In the genomic region with DNA sequence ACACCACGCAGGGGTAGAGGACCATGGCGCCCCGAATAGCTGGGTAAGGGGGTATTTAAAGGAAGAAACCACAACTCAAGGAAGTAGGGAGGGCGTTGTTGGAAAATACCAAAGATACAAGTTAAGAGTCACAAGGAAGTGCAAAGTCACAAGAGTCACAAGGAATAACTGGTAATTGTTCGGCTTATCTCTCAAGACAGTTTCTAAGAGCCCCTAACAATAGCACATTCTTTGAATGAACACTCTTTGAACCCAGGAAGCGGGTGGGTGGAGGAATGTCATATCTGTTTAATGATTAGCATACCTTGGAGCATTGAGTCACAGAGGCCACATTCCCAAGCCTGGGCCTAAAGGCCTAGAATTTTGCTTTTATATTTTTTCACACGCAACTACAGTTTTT, we compare ENCODE assay signal across 23 mouse cellular contexts. TPM values are rescaled to one million over a fixed set of nuclear protein-coding genes. Genes with fewer than 3 reads are reported as not detected.
DNase-seq lines count a peak whose midpoint lies in the region; ATAC-seq and TF ChIP-seq lines count a peak whose summit lies in the region.
"Not testable (repeated sequence)": the region's sequence is repeated elsewhere in the genome, so short reads cannot be mapped to it uniquely, and the experiment has no call there.
"Had no signal": no experiment of that assay in that cellular context is flagged by ENCODE, and none has a peak within 500 bp of the region (broad histone marks: within the 10 kb centered on the region; RNA-seq: fewer than 3 reads in every experiment).

No protein-coding gene starts in this region.

- peaks cover 0 to 15% of the 10 kb centered on the region in 2 experiments; a peak in 2 of 4 replicates for H3K36me3 ChIP-seq in MEL (ENCODE audit: control insufficient read depth in 1 of 2, insufficient read depth in 2 of 2, low read length in 2 of 2)
- not testable (repeated sequence) for H3K36me3 ChIP-seq in intestine, embryonic 16.5 days (ENCODE audit: control insufficient read depth, insufficient read depth, low read length); intestine, postnatal 0 days (ENCODE audit: control insufficient read depth, insufficient read depth); small intestine, adult 2 months (ENCODE audit: control insufficient read depth, insufficient read depth, low read length)

- not testable (repeated sequence) for H3K4me2 ChIP-seq in intestine, embryonic 16.5 days (ENCODE audit: low read depth, low read length); intestine, postnatal 0 days (replicated peaks; ENCODE audit: low read depth)

- TF ChIP-seq RAD21 in MEL (IDR thresholded peaks at IDR 0.05; ENCODE audit: low read depth, low read length), result not testable (repeated sequence)

- peak overlapping the region; percentile 16 to 43; a peak in 3 of 4 replicates for H3K4me3 ChIP-seq in MEL (ENCODE audit: control insufficient read depth in 1 of 2, insufficient read depth in 1 of 2, low read depth in 2 of 2, low read length in 2 of 2)
- H3K4me3 ChIP-seq in intestine, embryonic 16.5 days (ENCODE audit: low read length); intestine, postnatal 0 days (ENCODE audit: low read depth, low read length); small intestine, adult 2 months (ENCODE audit: low read depth, low read length): not testable (repeated sequence)

- H3K9ac ChIP-seq in MEL (ENCODE audit: control insufficient read depth, low read depth, low read length, poor library complexity, severe bottlenecking), result peak overlapping the region; percentile 69
- H3K9ac ChIP-seq in intestine, embryonic 16.5 days (ENCODE audit: low read depth, low read length); intestine, postnatal 0 days (ENCODE audit: low read depth, low read length): not testable (repeated sequence)

- H3K4me1 ChIP-seq in MEL (ENCODE audit: control insufficient read depth in 1 of 2, insufficient read depth in 2 of 2, low read length in 2 of 2), result peaks cover 2 to 17% of the 10 kb centered on the region in 2 experiments; a peak in 3 of 4 replicates
- H3K4me1 ChIP-seq in intestine, embryonic 16.5 days (ENCODE audit: control insufficient read depth, insufficient read depth, low read length); intestine, postnatal 0 days (replicated peaks; ENCODE audit: control insufficient read depth, insufficient read depth, low read length); small intestine, adult 2 months (ENCODE audit: control insufficient read depth, insufficient read depth, insufficient read length, low read length): not testable (repeated sequence)

- TF ChIP-seq EP300 in MEL (IDR thresholded peaks at IDR 0.05; ENCODE audit: low read depth in 1 of 2, low read length in 2 of 2), result peak; percentile 52 to 73; a peak in 3 of 4 replicates

- TF ChIP-seq POLR2A in MEL (IDR thresholded peaks at IDR 0.05; ENCODE audit: control insufficient read depth in 1 of 2, insufficient read depth in 1 of 2, low read depth in 1 of 2, low read length in 2 of 2, poor library complexity in 1 of 2); small intestine, adult 2 months (IDR thresholded peaks at IDR 0.05; ENCODE audit: low read depth, low read length): not testable (repeated sequence)

- H3K27me3 ChIP-seq in MEL (ENCODE audit: control insufficient read depth in 1 of 2, insufficient read depth in 2 of 2, low read length in 2 of 2); intestine, embryonic 16.5 days (replicated peaks; ENCODE audit: control insufficient read depth, insufficient read depth, low read length); intestine, postnatal 0 days (replicated peaks; ENCODE audit: control insufficient read depth, insufficient read depth, low read length); small intestine, adult 2 months (ENCODE audit: control insufficient read depth, insufficient read depth, low read length): not testable (repeated sequence)

- DNase-seq in MEL (ENCODE audit: low read depth, low spot score), result peak; percentile 50
- peak; percentile 49 for DNase-seq in MEL-GATA-1-ER (ENCODE audit: extremely low read depth, low read depth)
- DNase-seq in R1 (ENCODE audit: low read depth, low spot score), result peak; percentile 20

- not testable (repeated sequence) for TF ChIP-seq CTCF in MEL (IDR thresholded peaks at IDR 0.05 in 2 of 3, conservative IDR thresholded peaks at IDR 0.05 in 1 of 3; ENCODE audit: control insufficient read depth in 1 of 3, insufficient read depth in 1 of 3, low read depth in 2 of 3, low read length in 3 of 3, poor library complexity in 1 of 3, severe bottlenecking in 1 of 3); intestine, postnatal 0 days (IDR thresholded peaks at IDR 0.05; ENCODE audit: low read depth); small intestine, adult 2 months (IDR thresholded peaks at IDR 0.05; ENCODE audit: extremely low read depth, insufficient read length, insufficient replicate concordance, low read depth, low read length)

- not testable (repeated sequence) for H3K79me2 ChIP-seq in MEL (ENCODE audit: control insufficient read depth, insufficient read depth, low read length, poor library complexity)

- H3K27ac ChIP-seq in MEL (ENCODE audit: control insufficient read depth, low read depth, low read length), result peak overlapping the region; percentile 91
- not testable (repeated sequence) for H3K27ac ChIP-seq in intestine, embryonic 16.5 days (ENCODE audit: low read length)
- H3K27ac ChIP-seq in intestine, postnatal 0 days (ENCODE audit: low read depth, low read length), result peak overlapping the region; percentile 57
- peak overlapping the region; percentile 72 for H3K27ac ChIP-seq in small intestine, adult 2 months (ENCODE audit: insufficient read depth, low read depth, low read length)

- 0 out of 2 replicates have a peak, but pooled peaks have one; percentile 28 for ATAC-seq in intestine, embryonic 16.5 days
- ATAC-seq in intestine, postnatal 0 days, result peak; percentile 62

- H3K9me3 ChIP-seq in MEL (replicated peaks; ENCODE audit: insufficient read depth, low read length); intestine, embryonic 16.5 days (ENCODE audit: control insufficient read depth, low read length); intestine, postnatal 0 days (ENCODE audit: control insufficient read depth): not testable (repeated sequence)

- 78% methylated on average over 7 of the region's 7 CpGs for WGBS in intestine, embryonic 16.5 days
- 69% methylated on average over 7 of the region's 7 CpGs for WGBS in intestine, postnatal 0 days
- WGBS in small intestine, adult 2 months, result 60% methylated on average over 7 of the region's 7 CpGs

TF ChIP-seq in MEL, 35 proteins besides CTCF, POLR2A, EP300 and RAD21:
- TF ChIP-seq TBP (IDR thresholded peaks at IDR 0.05; ENCODE audit: low read depth, low read length) (peak; percentile 10; the same call in 1 of the 2 replicates), GATA1 (IDR thresholded peaks at IDR 0.05; ENCODE audit: low read depth, low read length) (peak; percentile 28; the same call in 1 of the 2 replicates)

RNA-seq across cellular contexts. Expression of a gene that starts 4.7 kb away (rescaled TPM):
- 0.08 TPM in 1 of 2 replicates, not detected in the other for total RNA-seq in MEL (2012; rRNA removed)
- polyA plus RNA-seq in MEL (2012; ENCODE audit: insufficient read depth in 1 of 2, insufficient read length in 2 of 2, low read depth in 1 of 2, low replicate concordance in 2 of 2, missing spikeins in 1 of 2), result not detected
- not detected in 2 replicates for polyA plus RNA-seq in intestine, embryonic 16.5 days (2015; fragmentation: Nextera tagmentation; extraction: Ambion mirVana)
- not detected in 2 replicates for polyA plus RNA-seq in intestine, postnatal 0 days (2015; fragmentation: Nextera tagmentation; extraction: Ambion mirVana)
- 0.08 TPM in 1 of 2 replicates, not detected in the other for polyA plus RNA-seq in small intestine, adult 2 months (2012; rRNA removed)
- total RNA-seq: adrenal gland, adult 18-20 months; adrenal gland, adult 2 months; adrenal gland, adult 8-10 months; adrenal gland, postnatal 10 days; adrenal gland, postnatal 14 days; adrenal gland, postnatal 25 days; adrenal gland, postnatal 36 days; adrenal gland, postnatal 4 days; CH12.LX; ES-E14 had no signal
- polyA plus RNA-seq: adrenal gland, adult 2 months; brain, embryonic 14.5 days; C2C12; cerebellum, adult 2 months; G1E; Patski had no signal

RNA-seq across cellular contexts. Expression of a gene that starts 23.4 kb away (rescaled TPM):
- total RNA-seq in MEL (2012; rRNA removed), result 0.10 TPM in 1 of 2 replicates, not detected in the other
- under 1 TPM in 1 of 2 experiments, not detected in 1; 0.10 TPM for polyA plus RNA-seq in MEL (2012; ENCODE audit: insufficient read depth in 1 of 2, insufficient read length in 2 of 2, low read depth in 1 of 2, low replicate concordance in 2 of 2, missing spikeins in 1 of 2)
- polyA plus RNA-seq in intestine, embryonic 16.5 days (2015; fragmentation: Nextera tagmentation; extraction: Ambion mirVana), result not detected in 2 replicates
- polyA plus RNA-seq in intestine, postnatal 0 days (2015; fragmentation: Nextera tagmentation; extraction: Ambion mirVana), result not detected in 2 replicates
- polyA plus RNA-seq in small intestine, adult 2 months (2012; rRNA removed), result not detected in 2 replicates
- total RNA-seq: adrenal gland, adult 18-20 months; adrenal gland, adult 2 months; adrenal gland, adult 8-10 months; adrenal gland, postnatal 10 days; adrenal gland, postnatal 14 days; adrenal gland, postnatal 25 days; adrenal gland, postnatal 36 days; adrenal gland, postnatal 4 days; CH12.LX; ES-E14 had no signal
- polyA plus RNA-seq: activated CD4-positive, CD25-positive, alpha-beta regulatory T cell, adult 4 months; adrenal gland, adult 2 months; brain, embryonic 14.5 days; C2C12; CD4-positive, CD25-positive, alpha-beta regulatory T cell, adult 4 months; cerebellum, adult 2 months; G1E; Patski had no signal

RNA-seq across cellular contexts. Expression of a gene that starts 38.6 kb away (rescaled TPM):
- total RNA-seq in MEL (2012; rRNA removed), result not detected in 2 replicates
- not detected for polyA plus RNA-seq in MEL (2012; ENCODE audit: insufficient read depth in 1 of 2, insufficient read length in 2 of 2, low read depth in 1 of 2, low replicate concordance in 2 of 2, missing spikeins in 1 of 2)
- 0.10 TPM in 1 of 2 replicates, not detected in the other for polyA plus RNA-seq in intestine, embryonic 16.5 days (2015; fragmentation: Nextera tagmentation; extraction: Ambion mirVana)
- polyA plus RNA-seq in intestine, postnatal 0 days (2015; fragmentation: Nextera tagmentation; extraction: Ambion mirVana), result 0.07 and 0.08 TPM in 2 replicates
- not detected in 2 replicates for polyA plus RNA-seq in small intestine, adult 2 months (2012; rRNA removed)
- total RNA-seq: adrenal gland, adult 18-20 months; adrenal gland, adult 2 months; adrenal gland, adult 8-10 months; adrenal gland, postnatal 14 days; adrenal gland, postnatal 25 days; adrenal gland, postnatal 36 days; adrenal gland, postnatal 4 days; CH12.LX; ES-E14 had no signal
- polyA plus RNA-seq: activated CD4-positive, CD25-positive, alpha-beta regulatory T cell, adult 4 months; adrenal gland, adult 2 months; brain, embryonic 14.5 days; C2C12; cerebellum, adult 2 months; G1E; Patski had no signal
